Mouse (Mus musculus) C2C12 (cell line): ENCODE data around the gene Gse1.

Source experiments
- CEBPB ChIP-seq: IDR thresholded peaks from one replicate; pipeline ENCODE4 v1.6.1; 2011; ENCODE audit warnings: low read depth, mild to moderate bottlenecking, control low read depth, moderate library complexity
- CTCF ChIP-seq: IDR thresholded peaks from one replicate; pipeline ENCODE4 v1.5.1; 2011; ENCODE audit not compliant: control insufficient read depth, insufficient read depth, insufficient read length
- FOSL1 ChIP-seq: IDR thresholded peaks from one replicate; pipeline ENCODE4 v1.8.0; 2011; ENCODE audit warnings: mild to moderate bottlenecking, low read length; ENCODE audit not compliant: poor library complexity, insufficient read depth, severe bottlenecking
- MAX ChIP-seq: IDR thresholded peaks from one replicate; pipeline ENCODE4 v1.6.1; 2011; ENCODE audit warnings: mild to moderate bottlenecking, control low read depth
- USF1 ChIP-seq: IDR thresholded peaks from one replicate; pipeline ENCODE4 v1.6.1; 2011; ENCODE audit warnings: low read depth, mild to moderate bottlenecking, control low read depth, moderate library complexity

DNA sequence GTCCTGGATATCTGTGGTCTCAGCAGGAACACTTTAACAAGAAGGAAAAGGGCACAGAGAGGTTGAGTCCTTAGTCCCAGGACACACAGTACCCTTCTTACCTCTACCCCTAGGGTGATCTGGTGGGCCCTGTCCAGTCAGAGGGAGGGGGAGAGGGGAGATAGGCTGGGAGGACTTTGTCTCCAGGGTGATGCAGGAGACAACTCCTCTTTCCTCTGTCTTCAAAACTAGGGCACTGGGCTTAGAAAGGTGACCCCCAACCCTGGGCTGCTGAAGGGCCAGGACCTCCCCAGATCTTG, 729 bp upstream of the Gse1 start:
- TF ChIP-seq FOSL1 (no peak), CEBPB (no peak), CTCF (no peak), USF1 (no peak), MAX (no peak)
